Mouse (Mus musculus): Measurements from ENCODE around the gene Tm7sf2.

DNA sequence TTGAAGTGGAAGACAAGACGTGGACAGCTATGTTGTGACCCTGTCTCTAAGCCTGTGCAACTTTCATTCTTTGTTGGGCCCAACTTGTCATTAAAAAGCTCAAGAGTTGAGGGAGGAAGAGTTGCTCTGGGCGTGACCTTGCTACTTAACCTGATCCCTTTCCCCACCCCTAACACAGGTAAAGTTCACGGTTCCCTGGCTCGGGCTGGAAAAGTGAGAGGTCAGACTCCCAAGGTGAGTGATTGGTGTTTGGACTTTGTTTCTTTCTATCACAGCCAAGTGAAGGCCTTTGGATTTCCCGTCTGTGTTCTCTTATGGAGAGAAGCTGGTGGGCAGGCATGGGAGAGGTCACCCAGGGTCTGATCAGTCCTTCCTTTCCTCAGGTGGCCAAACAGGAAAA, 9.2 kb downstream of the Tm7sf2 start:
- TF ChIP-seq CTCF (IDR thresholded peaks at IDR 0.05; ENCODE audit: extremely low read depth, insufficient read length, insufficient replicate concordance, low read depth, low read length) = no peak
- no peak for TF ChIP-seq POLR2A (IDR thresholded peaks at IDR 0.05; ENCODE audit: low read depth, low read length)
